Mouse (Mus musculus) right cerebral cortex, adult 18-20 months (tissue): Measurements from ENCODE around the gene Cltrn.

Source experiments
- DNase-seq: peaks from one replicate; pipeline ENCODE4 v3.0.0; 2022; ENCODE audit warnings: mixed read lengths

Gene Cltrn

GRCm38 (mm10) chrX:164145463-164146250 lies 57.0 kb downstream of the Cltrn start:
- DNase-seq: no peak

GRCm38 (mm10) chrX:164152703-164153102 lies 64.1 kb downstream of the Cltrn start:
- no peak for DNase-seq

- no peak for DNase-seq
Measured at GRCm38 (mm10) chrX:164153606-164154005, 65.0 kb downstream of the Cltrn start.

- DNase-seq: no peak
Measured at GRCm38 (mm10) chrX:164154594-164154993, 66.0 kb downstream of the Cltrn start.

- DNase-seq: no peak
Measured at GRCm38 (mm10) chrX:164164681-164165080, 76.1 kb downstream of the Cltrn start.
